Mouse (Mus musculus) MEL-GATA-1-ER (cell line): ENCODE data around the gene Marveld1.

Experiments used
- DNase-seq: peaks from one replicate; pipeline ENCODE4 v3.0.0-alpha.2; 2012; ENCODE audit warnings: low read depth; ENCODE audit errors: extremely low read depth

Marveld1 gene

DNA sequence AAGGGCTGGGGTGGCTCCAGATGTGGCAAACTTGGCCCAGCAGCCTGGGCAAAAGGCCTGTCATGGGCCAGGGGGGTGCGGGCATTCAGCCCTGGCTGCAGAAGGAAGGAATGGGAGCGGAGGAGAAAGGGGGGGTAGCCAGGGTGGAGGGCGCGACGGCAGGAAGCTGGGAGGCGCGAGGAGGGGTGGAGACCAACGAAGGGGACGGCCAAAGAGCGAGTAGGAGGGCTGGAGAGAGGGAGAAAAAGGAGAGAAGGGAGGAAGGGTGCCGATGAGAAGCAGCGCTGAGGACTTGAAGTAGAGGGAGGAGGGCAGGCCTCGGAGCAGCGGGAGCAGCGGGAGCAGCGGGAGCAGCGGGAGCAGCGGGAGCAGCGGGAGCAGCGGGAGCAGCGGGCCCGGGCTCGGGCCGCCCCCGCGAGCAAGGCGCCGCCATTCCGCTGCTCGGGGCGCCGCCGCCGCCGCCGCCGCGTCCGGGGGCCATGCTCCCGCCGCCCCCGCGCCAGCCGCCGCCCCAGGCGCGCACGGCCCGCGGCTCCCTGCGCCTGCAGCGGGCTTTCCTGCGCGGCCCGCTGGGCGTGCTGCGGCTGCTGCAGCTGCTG lies at the start of gene Marveld1:
Gene Marveld1 (plus strand): TSS at position 231 of the 599 bp plus-strand sequence.
- DNase-seq, result no peak

GRCm38 (mm10) chr19:42099406-42099805 lies 47.8 kb upstream of the Marveld1 start:
- no peak for DNase-seq

DNA sequence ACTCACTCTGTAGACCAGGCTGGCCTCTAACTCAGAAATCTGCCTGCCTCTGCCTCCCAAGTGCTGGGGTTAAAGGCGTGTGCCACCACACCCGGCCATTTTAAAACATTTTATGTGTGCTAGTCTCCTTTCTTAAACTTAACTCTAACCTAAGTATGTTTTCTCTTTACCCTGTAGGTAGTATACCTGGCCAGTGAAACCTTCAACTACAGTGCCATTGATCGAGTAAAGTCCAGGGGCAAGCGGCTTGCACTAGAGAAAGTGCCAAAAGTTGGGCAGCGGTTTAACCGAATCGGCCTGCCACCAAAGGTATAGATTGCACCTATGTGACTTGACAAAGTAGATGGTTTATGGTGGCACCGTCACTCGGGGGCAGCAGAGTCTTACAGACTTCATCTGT lies 42.5 kb upstream of the Marveld1 start:
- DNase-seq, result no peak

GRCm38 (mm10) chr19:42115783-42116335 lies 31.3 kb upstream of the Marveld1 start:
- no peak for DNase-seq

DNA sequence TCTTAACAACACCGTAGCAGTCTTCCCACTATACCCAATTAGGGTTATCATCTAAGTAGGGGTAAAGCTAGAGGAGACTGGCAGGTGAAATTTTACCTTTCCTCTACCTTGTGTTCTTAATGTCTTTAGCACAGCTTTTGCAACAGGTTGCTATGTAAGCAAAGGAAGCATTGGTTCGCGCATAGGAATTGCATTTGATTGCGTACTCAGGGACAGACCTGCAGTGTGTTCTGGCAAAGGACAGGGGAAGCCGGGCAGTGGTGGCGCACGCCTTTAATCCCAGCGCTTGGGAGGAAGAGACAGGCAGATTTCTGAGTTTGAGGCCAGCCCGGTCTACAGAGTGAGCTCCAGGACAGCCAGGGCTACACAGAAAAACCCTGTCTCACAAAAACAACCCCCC lies 29.1 kb upstream of the Marveld1 start:
- no peak for DNase-seq

DNA sequence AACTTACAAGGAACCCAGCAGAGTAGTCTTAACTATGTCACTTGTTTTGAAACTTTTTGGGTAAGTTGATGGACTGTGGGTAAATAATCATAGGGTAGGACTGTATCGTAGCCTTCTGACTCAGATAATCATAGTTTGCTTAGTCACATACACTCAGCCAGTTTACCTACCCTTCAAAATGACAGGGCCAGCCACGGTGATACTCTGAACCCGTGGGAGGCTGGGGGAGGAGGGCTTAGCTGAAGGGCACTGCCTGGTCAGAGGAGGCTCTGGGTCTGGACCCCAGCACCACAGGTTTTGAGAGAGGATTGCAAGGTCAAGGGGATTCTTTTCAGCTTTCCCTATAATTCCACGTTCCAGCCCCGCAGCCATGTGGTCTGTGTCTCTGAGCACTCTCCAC lies 28.6 kb upstream of the Marveld1 start:
- DNase-seq, result no peak

DNA sequence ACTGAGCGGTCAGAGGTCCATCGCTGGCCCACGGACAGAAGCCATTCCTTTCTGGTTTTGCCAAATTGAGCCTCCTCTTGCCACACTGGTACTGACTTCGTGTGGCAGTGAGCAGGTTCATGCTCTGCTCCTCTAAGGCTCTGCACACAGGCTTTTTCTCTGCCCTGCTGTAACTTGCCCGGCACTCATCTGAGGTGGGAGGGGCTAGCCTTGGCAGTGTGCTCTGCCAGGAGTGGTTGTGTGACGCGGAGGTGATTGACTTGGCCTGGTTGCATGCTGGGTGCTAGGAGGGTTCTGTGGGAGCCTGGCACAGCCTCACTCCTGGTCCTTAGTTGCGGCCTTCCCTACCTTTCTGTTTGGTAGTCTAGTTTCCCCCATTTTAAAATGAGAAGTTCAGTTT lies 26.7 kb upstream of the Marveld1 start:
- DNase-seq, result no peak

- no peak for DNase-seq
Measured at GRCm38 (mm10) chr19:42124684-42125083, 22.5 kb upstream of the Marveld1 start.

DNA sequence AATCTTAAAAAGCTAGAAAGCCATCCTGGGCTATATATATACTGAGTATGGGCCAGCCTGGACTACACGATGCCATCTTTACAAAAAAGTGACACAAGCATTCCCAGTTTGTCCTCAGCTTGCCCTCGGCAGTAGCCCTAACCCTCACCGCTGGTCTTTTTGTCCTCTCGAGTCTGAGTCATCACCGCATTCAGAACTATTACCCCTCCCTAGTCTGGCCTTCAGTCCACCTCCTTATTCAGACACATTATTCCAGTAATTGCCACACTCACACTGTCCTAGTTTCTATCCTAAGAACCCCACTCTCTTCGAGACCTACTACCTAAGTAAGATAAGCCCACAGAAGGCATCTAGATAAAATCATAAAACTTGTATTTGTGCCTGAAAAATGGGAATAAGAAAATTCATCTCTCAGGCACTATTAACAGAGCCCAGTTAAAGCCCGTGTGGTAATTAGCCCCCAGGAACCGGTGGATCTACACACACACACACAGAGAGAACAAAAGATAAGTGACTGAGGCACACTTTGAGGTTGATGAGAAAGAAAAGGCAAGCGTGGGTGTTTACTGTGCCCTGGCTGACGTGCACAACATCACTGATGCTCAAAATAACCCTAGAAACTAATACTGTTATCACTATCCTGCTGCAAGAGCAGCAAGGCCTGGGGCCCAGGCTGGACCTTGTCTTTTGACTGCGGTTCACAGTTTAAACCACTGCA lies 21.5 kb upstream of the Marveld1 start:
- no peak for DNase-seq

- no peak for DNase-seq
Measured at GRCm38 (mm10) chr19:42126219-42126605, 21.0 kb upstream of the Marveld1 start.

GRCm38 (mm10) chr19:42127024-42127423 lies 20.2 kb upstream of the Marveld1 start:
- DNase-seq, result no peak

GRCm38 (mm10) chr19:42128052-42128740 lies 19.0 kb upstream of the Marveld1 start:
- no peak for DNase-seq

DNA sequence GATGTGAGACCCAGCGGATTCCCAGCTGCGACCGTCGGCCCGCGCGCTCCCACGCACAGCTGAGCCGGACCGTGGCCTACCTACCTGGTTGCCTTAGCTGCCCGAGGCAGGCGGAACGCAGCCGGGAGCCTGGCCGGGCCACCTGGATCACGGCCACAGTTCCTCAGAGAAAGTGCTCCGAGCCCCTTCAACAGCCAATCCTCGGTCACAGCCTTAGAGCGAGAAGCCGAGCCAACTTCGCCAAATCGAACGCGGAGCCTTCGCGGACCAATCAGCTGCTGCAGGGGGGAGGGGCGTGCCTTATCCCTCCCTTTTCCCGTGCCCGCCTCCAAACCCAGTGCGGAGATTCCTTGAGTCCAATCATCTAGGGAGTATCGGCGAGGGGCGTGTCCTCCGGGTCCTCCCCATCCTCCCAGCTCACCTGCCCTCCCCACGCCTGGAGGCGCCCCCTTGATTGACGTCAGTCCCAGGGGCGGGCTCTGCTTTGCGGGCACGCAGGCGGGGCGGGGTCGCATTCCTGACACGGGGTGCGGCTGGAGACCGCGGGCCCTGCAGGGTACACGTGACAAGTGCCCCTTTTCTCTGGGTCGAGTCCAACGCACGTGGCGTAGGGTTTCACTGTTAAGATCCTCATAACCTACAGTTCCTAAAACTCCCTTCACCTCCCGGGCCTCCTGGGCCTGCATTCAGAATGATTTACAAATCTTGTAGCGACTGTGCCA lies 18.3 kb upstream of the Marveld1 start, which contains the start of gene Avpi1:
Gene Avpi1 (minus strand): TSS at position 273 of the 722 bp plus-strand sequence.
- DNase-seq, result peak; percentile 99

DNA sequence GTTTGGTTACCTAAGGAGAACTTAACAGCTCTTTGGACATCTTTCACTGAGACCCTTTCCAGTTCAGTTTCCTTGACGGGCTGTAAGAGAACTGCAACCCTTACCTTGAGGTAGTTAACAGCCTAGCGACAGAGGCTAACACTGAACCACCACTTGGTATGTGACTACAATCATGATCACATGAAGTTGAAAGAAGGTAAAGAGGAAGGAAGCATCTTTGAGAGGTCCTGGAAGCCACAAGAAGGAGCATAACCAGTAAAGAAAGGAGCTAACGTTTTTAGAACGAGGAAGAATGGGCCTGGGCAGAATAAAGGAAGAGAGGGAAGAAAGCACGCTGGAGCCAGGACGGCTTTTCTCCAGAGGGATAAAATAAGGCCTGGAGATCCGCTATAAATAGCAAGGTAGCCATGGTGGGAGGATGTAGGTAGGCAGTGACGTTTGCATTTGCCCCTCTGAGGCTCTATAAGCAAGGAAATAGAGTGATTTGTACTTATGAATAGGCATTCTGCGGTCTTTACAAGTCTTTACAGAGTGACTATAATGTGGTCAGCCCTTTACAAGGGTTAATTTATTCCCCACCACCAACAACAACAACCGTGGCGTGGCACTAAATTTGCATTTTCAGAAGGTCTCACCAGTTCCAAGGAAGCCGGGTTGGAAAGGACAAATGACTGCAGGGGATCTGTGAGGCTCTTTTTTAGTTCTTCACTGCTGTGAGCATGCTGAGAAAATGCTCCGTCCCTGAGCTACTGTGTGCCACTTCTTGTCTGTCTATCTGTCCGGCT lies 17.5 kb upstream of the Marveld1 start:
- no peak for DNase-seq

DNA sequence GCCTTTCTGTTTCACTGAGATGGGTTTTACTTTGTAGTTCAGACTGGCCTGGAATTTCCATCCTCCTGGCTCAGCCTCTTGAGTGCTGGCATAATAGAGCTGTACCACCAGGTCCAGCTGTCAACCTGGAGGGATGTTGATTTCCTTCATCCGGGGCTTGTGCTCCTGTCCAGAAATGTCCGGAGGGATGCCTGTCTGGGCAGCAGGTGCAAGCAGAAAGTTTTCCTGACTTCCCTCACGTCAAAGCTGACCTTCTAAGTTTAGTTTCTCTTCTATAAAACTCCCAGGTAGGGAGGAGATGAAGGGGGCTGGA lies 16.9 kb upstream of the Marveld1 start:
- no peak for DNase-seq

GRCm38 (mm10) chr19:42131101-42131500 lies 16.1 kb upstream of the Marveld1 start:
- DNase-seq, result no peak

GRCm38 (mm10) chr19:42135070-42135469 lies 12.1 kb upstream of the Marveld1 start:
- DNase-seq, result no peak

- no peak for DNase-seq
Measured at GRCm38 (mm10) chr19:42136126-42136525, 11.1 kb upstream of the Marveld1 start.

- no peak for DNase-seq
Measured at GRCm38 (mm10) chr19:42137167-42137672, 10.0 kb upstream of the Marveld1 start.

DNA sequence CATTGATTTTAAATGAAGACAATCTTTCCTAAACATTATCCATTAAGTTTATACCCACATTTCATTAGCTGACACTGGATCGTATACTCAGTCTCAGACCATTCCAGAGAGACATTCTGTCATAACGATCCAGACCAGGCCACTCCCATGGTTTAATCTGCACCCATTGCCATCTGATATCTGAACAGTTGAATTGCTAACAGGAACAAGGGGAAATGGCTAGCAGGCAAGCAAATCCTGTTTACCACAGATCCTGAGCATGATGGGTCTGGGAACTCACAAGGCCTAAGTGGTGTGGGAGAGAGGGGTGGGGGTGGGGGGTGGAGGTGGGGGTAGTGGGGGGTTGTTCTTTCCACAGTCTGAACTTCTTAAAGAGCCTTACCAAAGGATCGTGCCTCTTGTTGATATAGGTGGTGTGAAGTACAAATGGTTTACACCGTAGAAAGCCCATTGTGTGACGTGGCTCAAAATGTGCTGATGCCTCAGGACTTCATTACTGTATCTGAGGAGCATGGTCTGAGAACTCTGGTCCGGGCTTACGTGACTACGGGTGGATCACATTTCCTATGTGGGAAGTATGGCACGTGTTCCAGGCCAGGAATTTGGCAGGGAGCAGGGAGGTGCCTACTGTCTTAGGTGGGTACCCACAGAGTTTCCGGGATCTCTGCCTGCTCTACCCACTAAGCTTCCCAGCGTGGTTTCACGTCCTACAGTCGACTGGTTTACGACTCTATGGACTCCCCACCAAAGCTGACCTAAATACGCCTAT lies 8.5 kb upstream of the Marveld1 start:
- DNase-seq, result no peak
